Mouse (Mus musculus) cerebellum, postnatal 4 days (tissue): ENCODE measurements around the gene Ccdc88c.
A peak's percentile ranks its signal among the peaks of the same experiment; 100 is the strongest.

Experiments used
- DNase-seq, 2 experiments: peaks; one replicate each; pipeline ENCODE4 v3.0.0; 2022; ENCODE audit warnings: low spot score in 2 of 2, mixed read lengths in 1 of 2

Ccdc88c gene

DNA sequence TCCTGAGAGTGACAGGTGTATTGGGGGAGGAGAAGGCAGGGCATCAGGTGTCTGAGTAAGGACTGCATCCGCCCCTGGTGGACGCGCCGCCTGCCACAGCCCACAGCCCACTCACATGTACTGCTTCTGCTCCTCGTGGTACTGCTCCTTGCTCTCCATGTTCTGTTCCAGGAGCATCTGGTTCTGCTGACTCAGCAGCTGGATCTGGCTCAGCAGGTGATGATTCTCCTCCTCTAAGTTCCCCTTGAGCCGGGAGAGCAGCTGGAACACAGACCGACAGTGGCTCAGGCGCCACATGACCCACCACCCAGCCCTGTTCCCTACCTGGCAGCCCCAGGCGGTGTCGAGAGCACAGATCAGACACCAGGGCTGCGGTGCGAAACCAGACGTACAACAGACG, 97.2 kb downstream of the Ccdc88c start:
- DNase-seq = no peak

DNA sequence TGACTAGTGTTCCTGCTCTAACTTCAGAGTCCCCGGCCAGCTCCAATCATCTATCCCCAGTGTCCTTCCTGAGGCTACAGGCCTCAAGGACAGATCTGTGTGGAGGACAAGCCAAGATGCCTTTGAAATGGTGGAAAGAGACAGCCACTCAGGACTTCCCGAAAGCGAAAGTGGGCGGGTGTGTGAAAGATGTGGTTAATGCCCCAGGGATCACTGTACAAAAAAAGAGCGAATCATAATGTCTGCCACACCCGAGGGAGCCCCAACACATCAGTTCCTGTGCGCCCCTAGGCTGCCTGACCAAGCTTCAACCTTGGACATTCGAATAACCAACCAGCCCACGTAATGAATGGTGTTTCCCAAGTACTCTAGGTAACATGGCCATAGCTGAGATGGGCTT, 100.6 kb downstream of the Ccdc88c start:
- DNase-seq = no peak

DNA sequence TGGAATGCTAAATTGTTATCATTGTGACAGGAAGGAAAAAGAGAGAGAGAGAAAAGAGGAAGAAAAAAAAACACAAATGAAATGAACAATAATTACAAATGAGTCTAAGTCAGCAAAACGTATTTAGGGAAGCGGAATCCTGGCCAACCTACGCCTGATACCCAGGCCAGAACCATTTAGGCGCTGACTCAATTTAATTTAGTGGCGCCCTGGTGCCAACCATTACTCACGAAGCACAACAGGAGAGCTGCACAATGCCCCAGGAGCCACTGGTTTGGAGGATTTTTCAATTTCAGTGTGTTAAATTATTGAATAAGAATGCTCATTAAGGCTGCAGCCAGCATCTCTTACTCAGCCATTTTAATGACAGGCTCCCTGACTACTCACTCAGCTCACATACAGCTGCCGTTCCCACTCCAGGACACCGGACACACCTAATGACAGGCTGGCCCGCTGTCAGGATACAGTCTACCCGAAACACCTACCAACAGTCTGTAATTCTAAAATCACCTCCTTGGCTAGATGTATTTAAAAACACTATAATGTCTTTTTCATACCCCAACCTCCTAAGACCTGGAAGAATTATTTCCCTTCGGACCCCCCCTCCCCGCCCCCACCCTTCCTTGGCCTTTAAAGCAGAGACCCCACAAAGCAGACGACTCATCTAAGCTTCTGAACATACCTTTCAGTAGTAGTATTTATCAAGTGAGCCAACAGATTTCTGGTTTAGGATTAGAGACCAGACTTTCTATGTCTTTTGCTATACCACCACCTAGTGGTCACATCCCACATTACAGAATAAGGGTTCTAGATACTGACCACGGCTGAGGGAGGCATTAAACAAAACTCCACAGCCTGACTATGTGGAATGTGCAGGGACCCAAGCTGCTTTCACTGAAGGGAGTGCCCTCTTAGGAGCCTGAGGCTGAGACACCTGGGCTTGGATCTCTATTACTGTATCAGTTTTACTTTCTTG, 102.9 kb downstream of the Ccdc88c start:
- peak in 1 of 2 experiments; percentile 75 for DNase-seq

DNA sequence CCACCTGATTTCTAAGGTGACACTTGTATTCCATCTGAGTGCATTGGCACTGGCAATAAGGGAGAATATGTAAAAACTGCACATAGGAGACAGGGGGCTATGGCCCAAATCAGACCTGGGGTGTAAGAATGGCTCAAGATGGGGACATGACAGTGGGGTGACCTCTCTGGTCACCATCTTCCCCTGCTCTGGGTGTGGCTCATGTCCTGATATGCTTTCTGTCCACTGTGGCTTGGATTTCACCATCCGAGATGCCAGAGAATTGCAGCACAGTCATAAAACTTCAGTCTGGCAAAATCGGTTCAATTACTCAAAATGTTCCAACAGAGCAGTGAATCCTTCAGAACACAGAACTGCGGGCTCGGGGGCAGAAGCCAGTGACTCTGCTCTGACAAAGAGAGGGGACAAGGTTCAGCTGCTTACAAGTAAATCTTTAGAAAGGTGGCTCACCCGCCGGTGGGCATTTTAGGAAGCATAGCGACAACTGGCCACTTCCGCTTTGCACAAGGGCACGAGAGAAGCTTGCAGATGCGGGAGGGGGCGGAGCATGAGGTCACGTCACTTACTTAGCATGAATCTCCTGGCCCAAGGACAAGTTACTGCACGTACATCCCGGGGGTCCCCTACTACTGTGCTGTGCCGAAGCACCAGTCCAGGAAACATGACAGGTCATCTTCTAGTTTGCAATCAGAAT, 104.1 kb downstream of the Ccdc88c start:
- DNase-seq = no peak

DNA sequence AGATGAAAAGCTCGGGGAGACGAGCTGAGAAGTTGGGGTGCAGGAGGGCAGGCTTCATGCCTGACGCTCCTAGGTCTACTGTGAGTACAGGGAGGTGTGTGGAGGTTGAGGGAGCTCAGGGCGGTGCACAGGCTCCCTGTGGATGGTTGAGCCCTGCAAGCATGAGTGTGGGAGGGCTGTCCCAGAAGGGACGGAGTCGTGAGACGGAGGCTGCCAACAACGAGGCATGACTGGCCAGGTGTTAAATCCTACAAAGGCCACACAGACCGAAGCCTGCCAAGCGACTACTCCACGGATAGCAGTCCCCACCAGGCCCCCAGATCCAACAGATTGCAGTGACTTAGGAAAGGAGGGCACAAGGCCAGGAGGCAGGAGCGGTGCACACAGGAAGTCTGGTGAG, 118.1 kb downstream of the Ccdc88c start:
- DNase-seq = peak in 1 of 2 experiments; percentile 19

DNA sequence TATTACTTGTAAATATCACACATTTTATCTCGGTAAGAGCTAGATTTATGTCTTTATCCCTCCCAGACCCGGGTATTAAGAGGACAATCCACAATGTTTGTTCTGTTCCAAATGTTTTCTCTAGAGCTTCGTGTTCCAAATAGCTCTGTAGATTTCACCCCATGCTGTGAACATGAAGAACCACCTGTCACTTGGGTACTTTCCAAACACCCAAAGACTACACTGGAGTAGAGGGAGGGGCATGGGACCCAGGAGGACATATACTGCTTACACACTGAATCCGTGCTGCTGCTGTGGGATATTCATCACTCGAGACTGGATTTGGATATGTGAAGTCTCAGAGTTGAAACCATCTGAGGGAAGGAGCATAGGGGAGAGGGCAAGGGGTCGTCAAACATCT, 119.1 kb downstream of the Ccdc88c start:
- no peak for DNase-seq

DNA sequence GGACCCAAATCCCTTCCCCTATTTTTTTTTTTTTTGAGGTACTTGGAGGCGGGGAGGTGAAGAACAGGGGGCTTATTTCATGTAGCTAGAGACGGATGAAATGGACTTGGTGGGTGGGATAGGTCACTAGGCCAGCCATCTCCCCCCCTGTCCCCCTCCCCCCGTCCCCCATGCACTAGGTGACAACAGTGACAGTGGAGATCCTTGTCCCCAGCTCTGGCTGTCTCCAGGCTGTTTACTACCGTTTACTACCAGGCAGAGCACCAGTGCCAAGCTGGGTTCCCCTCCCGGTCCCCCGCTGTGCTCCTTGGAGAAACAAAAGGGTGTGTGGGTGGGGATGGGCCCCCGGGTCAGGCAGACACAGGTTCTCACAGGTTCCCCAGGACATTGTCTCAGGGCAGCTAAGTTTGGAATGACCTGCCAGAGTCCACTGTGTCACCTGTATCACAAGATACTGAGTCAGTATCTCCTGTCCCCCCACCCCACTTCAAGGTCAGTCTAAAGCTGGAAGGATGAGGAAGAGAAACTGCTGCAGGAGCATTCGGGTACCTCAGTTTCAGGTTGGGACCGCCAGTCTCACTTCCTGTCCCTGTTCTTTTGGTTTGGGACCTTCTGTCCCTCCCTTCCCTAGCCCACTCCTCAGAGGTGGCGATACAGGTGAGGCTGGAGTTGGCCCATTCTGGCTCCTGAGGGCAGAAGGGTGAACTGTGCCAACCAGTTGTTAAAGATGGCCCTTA, 120.4 kb downstream of the Ccdc88c start:
- DNase-seq = no peak

DNA sequence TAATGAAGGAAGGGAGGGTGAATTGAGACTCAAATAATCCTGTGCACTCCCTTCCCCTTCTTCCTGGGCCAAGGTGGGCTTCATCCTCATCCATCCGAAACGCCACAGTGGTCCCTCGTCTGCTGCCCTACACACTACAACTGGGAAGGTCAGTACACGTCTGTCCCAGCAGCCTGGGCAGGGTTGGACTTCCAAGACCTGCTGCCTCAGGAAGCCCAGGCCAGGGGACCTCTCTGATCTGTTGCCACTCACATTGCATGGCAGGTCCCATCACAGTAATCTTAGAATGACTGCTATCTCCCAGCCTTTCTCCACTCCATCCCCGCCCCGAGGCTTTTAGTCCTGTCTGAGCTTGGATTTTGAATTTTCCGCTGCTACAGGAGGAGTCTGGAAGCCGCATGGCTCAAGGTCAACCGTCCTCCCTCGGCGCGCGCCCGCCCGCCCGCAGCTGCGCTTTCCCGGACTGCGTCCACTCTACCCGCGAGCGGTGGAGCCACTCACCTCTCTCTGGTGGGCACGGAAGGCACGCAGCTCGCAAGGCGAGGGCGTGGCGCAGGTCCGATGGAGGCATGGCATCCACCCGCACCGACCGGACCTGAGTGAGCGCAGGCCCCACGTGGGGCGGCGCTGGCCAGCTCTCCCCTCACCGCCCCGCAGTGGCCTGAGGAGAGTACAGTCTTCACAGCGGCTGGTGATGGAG, 121.1 kb downstream of the Ccdc88c start, which contains the start of gene Gpr68:
Gene Gpr68 (minus strand): TSS at position 601 of the 700 bp plus-strand sequence.
- peak in 1 of 2 experiments; percentile 48 for DNase-seq

DNA sequence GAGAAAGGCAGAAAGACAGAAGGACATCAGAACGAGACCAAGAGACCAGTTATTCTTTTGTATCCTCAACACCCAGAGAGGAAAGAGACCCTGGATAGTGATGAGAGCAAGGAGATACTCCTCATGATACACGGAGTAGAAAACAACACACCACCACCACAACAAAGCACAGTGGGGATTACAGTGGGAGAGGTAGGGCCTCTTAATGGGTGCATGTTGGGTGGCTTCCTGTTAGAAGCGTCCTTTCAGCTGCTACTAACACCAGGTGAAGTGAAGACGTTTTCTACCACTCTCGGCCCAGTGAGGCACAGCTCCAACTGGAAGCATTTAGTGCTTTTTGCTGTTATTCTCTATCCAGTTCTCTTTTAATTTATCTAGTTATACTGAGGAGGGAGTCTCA, 122.0 kb downstream of the Ccdc88c start:
- no peak for DNase-seq

DNA sequence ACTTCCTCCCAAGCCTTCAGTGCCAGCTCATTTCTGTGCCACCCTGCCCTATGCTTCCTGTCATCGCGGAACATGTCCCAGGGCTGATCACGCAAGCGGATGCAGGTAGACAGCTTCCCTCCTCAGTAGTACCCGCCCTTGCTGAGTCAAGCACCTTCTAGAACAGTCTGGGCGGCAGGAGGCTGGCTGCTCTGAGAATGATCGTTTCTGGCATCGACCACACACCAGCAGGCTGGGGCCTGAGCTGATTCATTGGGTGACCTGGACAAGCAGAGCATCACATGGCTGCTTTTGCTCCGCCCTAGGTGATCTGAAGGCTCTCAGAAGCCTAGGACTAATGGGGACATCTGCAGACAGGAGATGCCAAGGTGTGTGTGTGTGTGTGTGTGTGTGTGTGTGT, 125.1 kb downstream of the Ccdc88c start:
- DNase-seq = no peak

DNA sequence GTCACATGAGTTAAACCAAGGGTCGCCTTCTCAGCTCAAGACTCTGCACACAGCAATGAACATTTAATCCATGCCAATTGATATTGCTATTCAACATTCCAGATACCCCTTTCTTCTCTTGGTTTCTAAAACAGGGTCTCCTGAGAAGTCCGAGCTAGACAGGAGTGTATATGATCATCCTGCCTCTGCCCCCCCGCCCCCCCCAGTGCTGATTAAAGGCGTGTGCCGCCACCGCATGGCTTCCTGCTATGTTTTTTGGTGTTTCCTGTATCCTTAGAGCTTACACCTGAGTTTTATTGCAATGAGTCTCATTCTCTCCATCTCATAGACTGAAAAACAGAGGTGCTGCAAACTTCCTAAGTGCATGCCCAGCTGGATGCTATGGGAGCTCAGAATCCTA, 127.5 kb downstream of the Ccdc88c start:
- no peak for DNase-seq

DNA sequence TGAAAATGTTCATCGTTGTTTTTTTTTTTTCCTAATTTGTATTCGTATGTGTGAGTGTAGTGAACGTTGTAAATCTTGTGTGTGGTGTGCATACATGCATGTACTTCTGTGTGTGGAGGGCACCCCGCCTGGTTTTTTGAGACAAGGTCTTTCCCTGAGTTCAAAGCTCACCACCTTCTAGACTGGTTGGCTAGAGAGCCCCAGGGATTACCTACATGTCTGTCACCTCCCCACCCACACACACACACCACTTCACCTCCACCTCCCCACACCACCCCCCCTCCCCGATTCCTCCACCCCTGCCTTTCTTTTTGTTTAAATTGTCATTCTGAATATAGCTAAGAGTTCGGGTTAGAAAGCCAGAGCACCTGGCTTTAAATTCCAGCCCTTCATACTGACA, 128.0 kb downstream of the Ccdc88c start:
- DNase-seq = no peak

DNA sequence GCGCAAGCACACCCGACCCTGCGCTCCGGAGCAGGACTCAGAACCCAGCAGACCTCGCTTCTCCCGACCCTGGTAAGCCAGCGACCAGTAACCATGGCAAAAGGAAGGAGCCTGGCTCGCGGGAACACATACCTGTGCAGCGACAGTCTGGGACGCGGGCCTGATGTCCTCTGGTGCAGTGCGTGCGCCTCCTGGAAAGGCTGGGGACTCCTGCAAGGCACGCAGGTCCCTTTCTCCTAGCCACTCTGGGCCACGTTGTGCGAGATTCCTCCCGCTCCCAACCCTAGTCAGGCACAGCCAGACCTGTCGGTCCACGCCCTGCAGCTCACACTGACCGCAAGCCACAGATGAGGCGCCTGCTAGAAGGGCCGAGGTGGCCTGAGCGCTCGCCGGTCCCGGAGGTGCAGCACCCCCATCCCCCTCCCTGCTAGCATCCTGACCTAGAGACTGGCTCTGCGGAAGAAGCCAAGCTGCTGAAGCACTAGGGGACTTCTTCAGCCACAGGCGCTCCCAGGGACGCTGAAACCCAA, 129.7 kb downstream of the Ccdc88c start:
- DNase-seq = peak in 1 of 2 experiments; percentile 21

DNA sequence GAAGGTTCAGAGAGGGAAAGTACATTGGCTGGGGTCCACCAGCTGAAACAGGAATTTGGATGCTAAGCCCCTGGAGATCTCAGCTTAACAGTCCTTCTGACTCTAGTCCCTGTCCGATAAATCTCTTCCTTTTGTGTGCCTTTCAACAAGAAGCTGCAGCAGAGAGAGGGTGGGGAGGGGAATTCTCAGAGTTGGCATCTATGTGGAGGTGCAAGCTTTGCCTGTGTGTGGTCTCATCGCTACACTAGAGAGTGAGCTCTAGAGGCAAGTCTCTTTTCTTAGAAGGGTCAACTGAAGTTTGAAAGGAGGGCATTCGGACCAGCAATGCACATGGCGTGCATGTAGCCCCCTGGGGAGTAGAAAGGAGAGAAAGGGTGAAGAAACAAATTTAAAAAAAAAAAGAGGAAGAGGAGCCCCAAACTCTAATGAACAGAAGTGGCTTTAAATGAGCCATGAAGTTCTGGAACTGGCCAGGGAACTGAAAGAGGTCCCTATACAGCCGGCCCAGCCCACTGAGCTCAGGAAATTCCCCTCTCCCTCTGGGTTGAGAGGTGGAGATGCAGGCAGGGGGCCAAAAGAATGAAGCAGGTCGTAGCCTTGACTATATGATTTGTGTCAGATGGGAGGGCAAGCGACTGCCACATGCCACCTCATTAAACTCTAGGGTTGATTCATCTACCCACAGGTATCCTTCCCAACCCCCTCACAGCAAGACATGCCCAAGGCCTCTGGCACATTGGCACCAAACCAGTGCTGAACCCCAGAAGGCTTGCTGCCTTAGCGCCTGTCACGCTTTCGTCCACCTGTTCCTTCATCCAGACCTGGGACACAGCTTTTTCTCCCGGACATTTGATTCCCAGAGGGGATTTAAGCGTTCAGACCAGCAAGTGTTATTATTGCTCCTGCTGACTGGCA, 130.9 kb downstream of the Ccdc88c start:
- no peak for DNase-seq

DNA sequence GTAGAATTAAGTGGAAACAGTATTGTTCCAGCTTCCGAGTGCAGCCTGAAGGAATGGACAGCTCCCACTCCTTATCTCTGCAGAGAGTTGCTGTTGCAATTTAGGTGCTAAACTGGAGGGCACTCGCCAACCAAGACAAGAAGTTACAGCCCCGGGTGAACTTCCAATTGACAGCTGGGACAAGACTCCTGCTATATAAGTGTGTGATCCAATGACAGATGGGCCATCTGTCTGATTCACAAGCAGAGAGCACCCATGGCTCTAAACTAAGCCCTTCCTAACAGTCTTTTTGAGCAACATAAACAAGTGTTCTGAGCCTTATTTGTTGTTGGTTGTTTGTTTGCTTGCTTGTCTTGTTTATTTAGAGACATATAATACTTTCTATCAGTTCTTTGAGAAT, 132.2 kb downstream of the Ccdc88c start:
- DNase-seq = no peak

DNA sequence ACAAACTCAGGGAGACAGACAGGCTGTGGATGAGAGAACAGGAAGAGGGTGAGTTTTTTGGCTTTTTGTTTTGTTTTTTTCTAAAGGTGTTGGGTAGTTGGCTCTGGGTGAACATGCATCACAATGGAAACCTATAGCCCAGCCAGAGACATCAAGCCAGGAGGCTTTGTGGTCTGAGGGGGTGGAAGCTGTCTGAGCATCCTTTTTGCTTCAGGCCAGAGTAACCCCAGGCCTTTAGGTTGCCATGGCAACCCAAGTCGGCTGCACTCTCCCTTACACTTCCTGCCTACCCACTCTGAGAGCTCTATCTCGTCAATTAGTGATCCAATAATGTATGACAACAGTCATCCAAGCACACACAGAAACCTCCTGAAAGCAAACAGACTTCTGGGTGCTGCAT, 133.4 kb downstream of the Ccdc88c start:
- DNase-seq = no peak

DNA sequence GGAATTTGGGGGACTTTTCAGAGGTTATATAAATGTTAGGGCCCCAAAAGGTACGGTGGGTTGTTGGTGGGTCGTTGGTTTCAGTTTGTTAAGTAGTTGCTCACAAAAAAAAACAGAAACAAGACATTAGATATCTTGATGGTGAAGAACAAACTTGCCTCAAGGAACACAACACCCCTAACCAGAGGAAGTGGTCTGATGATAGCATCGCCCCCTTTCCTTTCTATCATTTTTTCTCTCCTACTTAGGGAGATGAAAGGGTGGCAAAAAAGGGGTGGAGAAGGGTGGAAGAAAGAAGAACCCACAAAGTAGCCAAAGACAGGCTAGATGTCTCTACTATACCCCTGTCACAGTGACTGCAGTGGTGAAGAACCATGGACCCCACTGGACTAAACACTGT, 138.3 kb downstream of the Ccdc88c start:
- DNase-seq = no peak

DNA sequence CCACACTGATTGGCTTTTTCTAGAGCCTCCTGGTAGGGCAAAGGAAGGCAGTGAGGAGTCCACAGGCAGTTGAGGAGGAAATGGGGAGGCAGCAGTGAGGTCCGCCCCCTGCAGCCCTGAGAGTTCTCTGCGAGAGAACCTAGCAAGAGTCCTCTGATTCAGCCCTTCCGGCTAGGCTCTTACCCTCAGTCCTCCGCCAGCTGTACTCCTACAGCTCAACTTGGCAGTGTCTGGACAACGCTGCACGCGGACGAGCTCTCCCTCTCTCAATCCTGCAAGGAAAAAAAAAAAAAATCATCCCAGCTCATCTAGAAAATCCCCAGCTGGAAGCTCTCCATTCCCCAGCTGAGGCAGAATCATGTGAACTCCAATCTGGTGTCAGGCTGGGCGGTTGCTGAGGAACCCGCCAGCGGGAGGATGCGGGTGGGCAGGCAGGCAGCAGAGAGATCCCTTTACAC, 141.0 kb downstream of the Ccdc88c start:
- peak in 1 of 2 experiments; percentile 48 for DNase-seq

DNA sequence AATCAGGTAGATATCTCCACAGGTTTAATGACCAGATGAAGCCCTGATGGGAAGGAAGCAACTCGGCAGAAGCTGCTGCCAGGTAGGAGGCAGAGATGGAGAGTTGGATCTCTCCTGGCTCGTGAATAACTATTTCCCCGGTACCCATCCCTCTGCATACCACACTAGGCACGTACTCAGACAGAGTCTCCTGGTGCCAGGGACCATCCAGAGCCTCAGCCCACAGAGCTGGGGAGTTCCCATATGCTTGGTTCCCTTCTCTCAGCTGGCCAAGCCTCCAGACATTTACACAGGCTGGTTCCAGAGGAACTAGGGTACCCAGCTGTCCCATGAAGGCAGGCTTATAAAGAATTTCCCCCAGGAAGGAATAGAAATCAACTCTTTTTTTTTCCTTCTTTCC, 142.0 kb downstream of the Ccdc88c start:
- no peak for DNase-seq

DNA sequence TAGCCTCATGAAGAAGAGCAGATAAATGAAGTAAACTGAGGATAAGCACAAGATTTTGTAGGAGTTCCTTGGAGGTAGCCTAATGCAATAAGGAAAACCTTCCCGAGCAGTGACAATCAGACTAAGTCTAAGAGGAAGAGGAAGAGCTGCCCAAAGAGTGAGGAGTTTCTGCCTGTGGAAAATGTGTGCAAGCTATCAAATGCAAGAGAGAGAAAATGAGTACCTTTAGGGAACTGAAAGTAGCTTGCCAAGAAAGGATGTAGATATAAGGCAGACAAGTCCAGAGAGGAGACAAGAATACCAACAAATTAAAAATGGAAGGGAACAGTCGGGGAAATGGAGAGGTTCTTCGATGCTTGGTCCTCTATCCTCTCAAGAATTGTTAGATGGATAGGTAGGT, 143.3 kb downstream of the Ccdc88c start:
- DNase-seq = no peak
